Mouse (Mus musculus): ENCODE results near the gene Mfsd6l.

Gene Mfsd6l

DNA sequence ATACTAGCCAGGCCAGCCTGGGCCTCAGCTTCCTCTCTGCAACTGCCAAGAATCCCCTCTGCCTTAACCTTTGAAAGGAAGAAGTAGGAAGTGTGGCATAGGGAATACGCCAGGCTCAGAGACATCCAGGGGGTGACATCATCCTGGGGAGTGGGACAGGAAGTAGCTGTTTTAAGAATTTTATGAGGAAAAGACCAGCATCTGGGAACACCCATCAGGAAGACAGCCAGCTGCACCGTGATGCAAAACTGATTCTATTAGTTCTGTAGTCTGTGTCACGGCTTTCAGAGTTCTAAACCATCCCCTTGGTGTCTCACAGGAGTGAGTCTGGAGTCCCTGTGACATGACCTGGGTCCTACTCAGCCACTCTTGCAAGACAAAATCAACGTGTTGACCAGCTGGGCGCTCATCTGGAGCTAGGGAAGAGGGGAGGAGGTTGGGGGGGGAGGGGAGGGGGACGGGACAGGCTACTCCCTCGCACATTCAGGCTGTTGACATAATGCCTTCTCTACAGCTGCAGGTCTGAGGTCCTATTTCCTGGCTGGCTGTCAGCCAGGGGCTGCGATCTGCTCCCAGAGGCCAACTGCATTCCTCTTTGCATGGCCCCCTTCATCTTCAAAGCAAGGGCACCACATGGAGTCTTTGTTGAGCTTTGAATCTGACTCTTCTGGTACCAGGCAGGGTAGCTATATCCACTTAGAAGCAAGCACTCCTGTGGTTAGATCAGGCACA is 46.4 kb downstream of the Mfsd6l start:
- DNase-seq (ENCODE audit: low read depth): no peak

DNA sequence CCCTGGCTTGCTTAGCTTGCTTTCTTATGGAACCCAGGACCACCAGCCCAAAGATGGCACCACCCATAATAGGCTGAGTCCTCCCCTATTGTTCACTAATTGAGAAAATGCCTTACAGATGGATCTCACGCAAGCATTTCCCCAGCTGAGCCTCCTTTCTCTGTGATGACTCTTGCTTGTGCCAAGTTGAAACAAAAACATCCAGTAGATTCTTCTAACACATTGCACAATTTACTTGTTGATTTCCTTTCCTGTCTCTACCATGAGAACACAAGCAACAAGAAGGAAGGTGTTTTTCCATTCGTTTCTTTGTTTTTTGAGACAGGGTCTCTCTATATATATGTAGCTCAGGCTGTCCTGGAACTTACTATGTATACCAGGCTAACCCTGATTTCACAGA is 51.1 kb downstream of the Mfsd6l start:
- DNase-seq (ENCODE audit: low read depth): no peak
